Mouse (Mus musculus) large intestine, adult 2 months (tissue): Measurements from ENCODE around the gene Ccdc88b. TPM values are rescaled to one million over a fixed set of nuclear protein-coding genes. Genes with fewer than 3 reads are reported as not detected.
"Not testable (repeated sequence)": the region's sequence is repeated elsewhere in the genome, so short reads cannot be mapped to it uniquely, and the experiment has no call there.

Experiments used
- DNase-seq: peaks from one replicate; pipeline ENCODE4 v3.0.0-alpha.2; 2012; ENCODE audit warnings: low read depth, low spot score
- WGBS: fragments of 180-500 bp; shearing (Covaris S2); methylation state at CpG from one replicate; pipeline ENCODE4 v1.1.7; 2018; 5-methylcytosine and 5-hydroxymethylcytosine counted together
- polyA plus RNA-seq: library from polyadenylated mRNA; depleted of rRNA; stranded (reverse); fragments of >200 nt; gene quantifications from 2 replicates; pipeline ENCODE4 v1.2.3, GENCODE M21; 2012; rRNA removed

Ccdc88b gene
- 6.7 and 11.6 TPM in 2 replicates for polyA plus RNA-seq

DNA sequence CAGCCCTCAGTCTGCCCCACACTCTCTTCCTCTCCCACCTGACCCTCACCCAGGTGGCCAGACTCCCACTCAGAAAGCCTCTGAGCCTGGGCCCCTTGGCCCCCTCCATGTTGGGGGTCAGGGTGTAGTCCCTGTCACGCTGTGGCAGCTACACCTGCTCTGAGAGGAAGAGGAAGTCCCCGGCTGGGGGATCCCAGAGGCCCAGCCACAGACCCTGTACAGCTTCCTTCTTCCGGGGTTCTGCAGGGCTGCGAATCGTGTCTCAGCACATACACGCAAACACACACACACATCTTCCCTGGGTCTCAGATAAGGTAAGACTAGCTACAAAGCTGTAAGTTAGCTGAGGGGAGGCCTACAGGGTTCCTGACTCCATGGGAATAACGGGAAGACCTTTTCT is at the start of gene Ccdc88b:
Ccdc88b (minus strand) TSS at position 181 of the 400 bp plus-strand sequence.
- no peak for DNase-seq
- 74% methylated on average over 7 of the region's 7 CpGs for WGBS

DNA sequence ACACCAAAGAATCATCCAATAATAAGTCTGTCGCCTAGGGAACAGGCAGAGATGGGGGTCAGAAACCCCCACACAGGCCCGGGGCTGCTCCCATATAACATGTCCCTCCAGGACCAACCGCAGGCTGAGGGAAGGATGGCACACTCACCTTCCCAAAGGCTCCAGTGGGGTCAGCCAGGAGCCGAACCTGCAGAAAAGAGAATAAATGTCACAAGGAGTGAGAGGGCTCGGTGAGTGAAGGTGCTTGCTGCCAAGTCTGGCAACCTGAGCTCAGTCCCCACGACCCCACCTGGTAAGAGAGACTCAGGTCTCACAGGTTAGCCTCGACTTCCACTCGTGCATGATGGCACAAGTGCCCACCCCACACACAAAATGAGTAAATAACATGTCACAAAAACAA is 49.1 kb upstream of the Ccdc88b start:
- no peak for DNase-seq
- 90% methylated on average over 8 of the region's 8 CpGs for WGBS

DNA sequence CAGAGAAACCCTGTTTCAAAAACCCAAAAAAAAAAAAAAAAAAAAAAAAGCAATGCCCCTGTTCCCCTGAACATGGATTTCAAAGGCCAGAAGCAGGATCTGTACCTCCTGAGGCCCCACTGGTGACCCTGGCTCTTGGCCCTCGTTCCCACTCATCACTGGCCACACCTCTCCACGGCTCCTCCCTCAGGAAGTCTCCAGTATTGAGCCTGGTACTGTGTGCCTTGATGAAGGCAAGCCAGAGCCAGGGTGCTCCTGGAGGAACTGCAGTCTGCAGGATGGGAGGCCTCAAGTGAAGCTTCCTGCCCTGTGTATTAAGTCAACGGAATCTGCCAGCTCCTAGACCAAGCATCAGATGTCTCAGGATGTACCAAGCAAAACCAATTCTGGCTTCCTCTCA is 48.2 kb upstream of the Ccdc88b start:
- WGBS: 69% methylated on average over 3 of the region's 3 CpGs
- no peak for DNase-seq

DNA sequence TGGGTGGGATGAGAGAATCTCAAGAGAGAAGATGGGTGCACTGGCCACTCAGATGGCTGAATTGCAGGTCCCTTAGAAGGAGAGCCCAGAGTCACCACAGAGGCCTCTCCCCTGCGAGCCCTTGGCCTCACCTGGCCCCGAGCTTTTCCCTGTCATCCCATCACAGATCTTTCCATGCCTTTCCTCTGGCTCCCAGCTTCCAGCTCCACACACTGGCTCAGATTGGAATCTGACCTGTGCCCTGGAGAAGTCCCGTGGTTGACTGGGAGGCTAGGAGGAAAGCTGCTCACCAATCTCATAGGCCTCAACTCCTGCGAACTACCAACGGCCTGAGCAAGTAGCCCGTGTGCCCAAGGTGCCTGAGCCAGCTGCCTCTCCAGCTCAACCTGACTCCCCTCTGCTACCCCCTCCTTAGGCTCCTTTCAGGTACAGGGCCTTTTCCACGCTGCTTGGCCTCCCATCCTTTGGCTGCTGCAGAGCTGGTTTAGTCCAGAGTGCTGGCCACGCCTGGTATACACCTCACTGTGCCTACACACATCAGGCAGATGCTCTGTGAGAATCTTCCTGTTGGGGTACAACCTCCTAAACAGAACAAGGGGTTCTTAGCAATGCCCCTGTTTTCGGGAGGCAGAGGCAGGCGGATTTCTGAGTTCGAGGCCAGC is 47.6 kb upstream of the Ccdc88b start:
- 89% methylated on average over 11 of the region's 11 CpGs for WGBS
- DNase-seq: no peak

DNA sequence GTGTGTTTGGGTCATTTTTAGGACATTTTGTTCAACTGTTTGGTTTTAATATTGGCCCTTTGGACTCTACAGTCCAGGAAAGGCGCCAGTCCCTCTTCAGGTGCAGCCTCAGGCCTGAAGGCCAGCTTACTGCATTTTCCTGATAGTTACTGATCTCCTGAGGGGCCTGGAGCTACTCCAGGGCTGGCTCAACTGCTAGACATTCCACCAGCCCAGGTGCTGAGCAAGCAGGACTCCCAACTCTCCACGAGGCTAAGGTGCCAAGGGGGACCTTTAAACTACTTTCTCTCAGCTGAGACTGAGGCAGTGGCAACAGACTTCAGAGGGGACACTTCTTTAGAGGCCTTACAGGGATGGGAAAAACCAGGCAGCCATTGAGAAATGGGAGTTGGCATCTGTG is 46.8 kb upstream of the Ccdc88b start:
- no peak for DNase-seq
- 72% methylated on average over 2 of the region's 2 CpGs for WGBS

DNA sequence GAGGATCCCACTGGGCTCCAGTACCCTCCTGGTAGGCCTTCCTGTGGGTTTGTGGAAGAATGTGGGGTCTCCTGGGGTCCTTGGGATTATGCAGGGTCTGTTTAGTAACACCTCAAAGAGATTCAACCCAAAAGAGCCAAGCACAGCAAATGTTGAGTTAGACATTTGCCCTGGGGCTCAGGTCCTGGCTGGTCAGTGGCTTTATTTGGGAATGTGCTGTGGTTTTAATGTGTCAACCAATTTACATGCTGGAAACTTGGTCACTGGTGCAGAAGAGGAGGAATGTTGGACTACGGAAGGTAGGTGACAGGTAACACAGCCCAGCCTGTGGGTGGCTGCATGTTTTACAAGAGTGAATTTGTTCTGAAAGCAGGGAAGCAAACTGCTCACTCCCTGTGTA is 45.0 kb upstream of the Ccdc88b start:
- DNase-seq: no peak
- WGBS: 79% methylated on average over 1 of the region's 1 CpGs

DNA sequence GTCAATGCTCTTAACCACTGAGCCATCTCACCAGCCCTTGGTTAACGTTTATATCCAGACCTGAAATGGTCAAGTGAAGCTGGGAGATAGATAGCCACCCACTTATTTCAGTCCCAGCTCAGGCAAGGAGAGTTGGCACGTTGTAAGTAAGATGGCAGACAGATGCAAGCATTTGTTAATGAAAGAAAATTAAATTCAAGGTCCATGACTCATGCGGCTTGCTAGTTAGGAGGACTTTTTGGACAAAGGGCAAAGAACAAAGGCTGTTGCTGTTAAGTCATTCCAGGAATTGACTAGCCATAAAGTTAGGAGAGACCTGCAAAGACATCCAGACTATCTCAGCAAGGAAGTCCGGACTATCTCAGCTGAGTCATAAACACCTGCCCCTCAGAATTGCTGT is 41.6 kb upstream of the Ccdc88b start:
- DNase-seq: no peak
- 41% methylated on average over 4 of the region's 4 CpGs for WGBS

DNA sequence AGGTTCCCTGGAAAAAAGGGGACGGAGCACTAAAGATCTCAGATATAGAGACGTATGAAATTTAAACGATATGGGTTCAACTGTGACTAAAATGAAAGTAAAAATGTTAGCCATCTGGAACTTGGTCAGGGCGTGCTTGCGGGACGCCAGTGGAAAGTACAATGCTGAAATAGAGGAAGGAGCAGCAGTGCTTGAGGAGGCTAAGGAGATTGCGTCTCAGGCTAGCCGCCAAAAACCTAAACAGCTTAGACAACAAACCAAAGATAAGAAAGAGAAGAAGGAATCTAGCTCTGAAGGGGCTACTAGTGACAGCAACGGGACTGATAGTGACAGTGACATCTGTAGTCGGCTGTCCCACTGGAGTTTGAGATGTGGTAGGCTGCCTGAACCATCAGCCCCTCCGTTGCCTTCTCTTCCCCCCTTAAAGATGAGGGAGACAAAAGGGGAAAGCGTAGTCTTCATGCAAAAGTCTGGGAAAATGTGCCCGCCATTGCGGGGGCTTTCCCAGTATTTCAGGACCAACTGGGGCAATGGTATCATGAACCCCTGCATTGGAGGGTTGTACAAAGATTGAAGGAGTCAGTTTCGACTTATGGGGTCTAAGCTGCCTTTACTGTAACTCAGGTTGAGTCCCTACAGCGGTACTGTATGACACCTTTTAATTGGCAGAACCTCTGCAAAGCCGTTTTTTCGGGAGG is 37.7 kb upstream of the Ccdc88b start:
- WGBS: 65% methylated on average over 18 of the region's 18 CpGs

DNA sequence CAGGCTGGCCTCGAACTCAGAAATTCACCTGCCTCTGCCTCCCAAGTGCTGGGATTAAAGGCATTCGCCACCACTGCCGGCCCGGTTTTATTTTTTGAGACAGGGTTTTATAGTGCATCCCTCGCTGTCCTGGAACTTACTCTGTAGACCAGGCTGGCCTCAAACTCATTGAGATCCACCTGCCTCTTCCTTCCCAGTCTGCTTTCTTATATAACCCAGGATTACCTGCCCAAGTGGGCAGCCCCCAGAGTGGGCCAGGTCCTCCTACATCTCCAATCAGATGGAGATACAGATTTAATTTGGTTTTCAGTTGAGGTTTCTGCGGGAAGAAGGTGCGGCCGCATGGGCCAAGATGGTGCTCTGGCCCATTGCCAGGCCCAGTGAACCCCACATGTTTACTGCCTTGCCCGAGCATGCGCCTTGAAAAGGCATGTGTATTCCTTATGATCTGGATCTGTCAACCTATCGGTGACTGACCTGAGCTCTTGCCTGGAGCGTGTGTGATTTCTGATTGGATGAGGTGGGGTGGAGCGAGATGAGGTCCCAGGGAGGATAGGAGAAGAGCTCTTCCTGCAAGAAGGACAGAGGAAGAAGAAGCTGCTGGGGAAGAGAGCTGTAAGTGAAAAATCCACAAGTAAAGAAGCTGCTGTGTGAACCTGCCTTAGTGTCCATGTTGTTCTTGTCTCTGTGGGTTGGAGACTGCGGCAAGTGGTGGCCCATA is 35.9 kb upstream of the Ccdc88b start:
- DNase-seq: no peak
- whole genome bisulfite sequencing: 87% methylated on average over 14 of the region's 14 CpGs

More for the DNA sequence above, 37.7 kb upstream of the Ccdc88b start:
- DNase-seq: not testable (repeated sequence)

DNA sequence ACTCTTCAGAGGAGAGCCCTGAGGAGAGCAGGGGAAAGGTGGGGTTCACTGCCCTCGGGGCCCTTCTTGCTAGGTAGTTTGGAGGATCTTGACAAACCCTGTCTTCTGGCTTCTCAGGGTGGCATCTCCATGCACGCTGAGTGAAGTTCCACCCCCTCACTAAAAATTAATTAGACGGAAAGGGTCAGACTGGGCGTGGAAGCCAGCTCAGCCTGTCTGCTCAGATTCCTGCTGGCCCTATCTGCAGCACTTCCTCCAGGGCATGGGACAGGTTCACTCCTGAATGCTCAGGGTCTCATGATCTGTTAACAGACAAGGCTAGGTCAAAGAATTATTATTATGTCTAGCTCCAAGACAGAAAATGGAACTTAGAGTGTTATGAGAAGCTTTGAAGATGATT is 34.5 kb upstream of the Ccdc88b start:
- no peak for DNase-seq
- WGBS: 24% methylated on average over 4 of the region's 4 CpGs

DNA sequence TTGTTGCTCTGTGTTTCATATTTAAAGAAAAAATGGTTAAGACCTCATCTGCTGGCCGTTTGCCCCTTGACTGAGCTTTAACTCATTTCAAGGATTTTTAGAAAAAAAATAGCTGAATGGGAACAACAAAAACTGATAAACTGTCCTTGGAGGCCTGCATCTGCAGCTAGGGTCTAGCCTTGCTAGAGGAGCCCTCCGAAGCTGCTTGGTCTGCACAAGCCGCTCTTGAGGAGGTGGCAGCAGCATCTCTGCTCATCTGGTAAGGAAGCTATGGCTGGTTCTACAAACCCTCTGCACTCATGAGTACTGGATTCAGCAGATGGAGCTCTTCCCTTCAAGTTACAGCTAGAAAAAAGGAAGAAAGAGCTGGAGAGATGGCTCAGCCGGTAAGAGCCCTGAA is 20.0 kb upstream of the Ccdc88b start:
- no peak for DNase-seq
- WGBS: 79% methylated on average over 4 of the region's 4 CpGs

DNA sequence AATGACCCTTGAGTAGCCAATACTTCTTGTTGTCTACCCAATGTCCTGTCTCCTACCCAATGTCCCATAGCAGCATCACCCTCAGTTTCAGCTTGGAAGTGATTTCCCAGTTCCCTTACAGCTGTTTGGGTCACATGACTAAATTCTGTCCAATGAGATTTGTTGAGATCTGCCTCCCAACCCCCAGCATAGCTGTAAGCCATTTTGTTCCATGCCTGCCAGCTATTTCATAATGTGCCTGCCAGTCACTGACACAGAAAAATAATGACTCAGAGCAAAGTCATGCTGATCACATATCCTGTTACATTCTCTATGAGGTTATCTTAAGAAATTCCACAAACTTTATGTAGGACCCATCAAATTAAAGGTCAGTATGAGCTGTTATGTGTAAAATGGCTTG is 18.8 kb upstream of the Ccdc88b start:
- no peak for DNase-seq

DNA sequence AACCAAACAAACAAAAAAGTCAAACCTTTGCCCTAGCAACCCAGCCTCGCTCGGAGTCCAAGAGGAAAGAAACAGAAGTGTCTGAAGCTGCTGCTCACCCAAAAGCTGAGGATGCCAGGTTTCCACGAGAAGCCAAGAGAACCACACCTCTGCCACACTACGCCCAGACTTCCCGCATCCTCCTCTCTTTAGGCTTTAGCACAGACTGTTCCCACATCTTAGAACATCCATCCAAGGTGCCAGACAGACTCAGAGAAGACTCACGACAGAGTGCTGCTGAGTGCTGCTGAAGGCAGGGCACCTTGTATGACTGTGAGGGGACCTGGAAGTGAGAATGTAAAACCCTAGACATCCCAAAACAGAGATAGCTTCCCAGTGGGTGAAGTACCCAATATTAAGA is 17.8 kb upstream of the Ccdc88b start:
- 73% methylated on average over 6 of the region's 6 CpGs for WGBS
- DNase-seq: no peak

DNA sequence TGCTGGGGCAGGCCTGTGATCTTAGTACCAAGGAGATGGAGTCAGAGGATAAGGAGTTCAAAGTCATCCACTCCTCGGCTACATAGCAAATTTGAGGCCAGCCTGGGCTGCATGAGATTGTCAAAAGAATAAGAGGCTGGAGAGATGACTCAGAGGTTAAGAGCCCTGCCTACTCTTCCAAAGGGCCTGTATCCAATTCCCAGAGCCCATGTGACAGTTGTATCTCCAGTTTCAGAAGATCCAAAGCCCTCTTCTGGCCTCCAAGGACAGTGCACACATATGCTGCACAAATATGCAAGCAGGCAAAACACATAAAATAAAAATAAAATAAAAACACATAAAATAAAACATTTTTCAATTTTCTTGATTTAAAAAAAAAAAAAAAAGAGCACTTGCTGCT is 16.2 kb upstream of the Ccdc88b start:
- 85% methylated on average over 1 of the region's 1 CpGs for WGBS
- DNase-seq: no peak

DNA sequence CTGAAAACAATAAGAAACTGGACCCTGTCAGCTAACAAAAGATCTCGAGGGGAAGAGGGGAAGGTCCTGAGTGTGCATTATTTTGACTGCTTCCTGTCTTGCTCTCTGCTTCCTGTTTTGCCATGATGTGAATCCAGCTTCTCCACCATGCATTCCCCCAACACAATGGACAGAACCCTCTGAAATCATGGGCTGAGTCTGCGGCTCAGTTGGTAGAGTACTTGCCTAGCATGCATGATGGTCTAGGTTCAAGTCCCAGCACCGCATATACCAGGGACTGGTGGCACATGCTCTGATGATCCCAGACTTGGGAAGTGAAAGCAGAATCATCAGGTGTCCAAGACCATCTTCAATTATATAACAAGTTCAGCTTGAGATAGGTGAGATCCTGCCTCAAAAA is 14.7 kb upstream of the Ccdc88b start:
- no peak for DNase-seq
- WGBS: 78% methylated on average over 3 of the region's 3 CpGs

DNA sequence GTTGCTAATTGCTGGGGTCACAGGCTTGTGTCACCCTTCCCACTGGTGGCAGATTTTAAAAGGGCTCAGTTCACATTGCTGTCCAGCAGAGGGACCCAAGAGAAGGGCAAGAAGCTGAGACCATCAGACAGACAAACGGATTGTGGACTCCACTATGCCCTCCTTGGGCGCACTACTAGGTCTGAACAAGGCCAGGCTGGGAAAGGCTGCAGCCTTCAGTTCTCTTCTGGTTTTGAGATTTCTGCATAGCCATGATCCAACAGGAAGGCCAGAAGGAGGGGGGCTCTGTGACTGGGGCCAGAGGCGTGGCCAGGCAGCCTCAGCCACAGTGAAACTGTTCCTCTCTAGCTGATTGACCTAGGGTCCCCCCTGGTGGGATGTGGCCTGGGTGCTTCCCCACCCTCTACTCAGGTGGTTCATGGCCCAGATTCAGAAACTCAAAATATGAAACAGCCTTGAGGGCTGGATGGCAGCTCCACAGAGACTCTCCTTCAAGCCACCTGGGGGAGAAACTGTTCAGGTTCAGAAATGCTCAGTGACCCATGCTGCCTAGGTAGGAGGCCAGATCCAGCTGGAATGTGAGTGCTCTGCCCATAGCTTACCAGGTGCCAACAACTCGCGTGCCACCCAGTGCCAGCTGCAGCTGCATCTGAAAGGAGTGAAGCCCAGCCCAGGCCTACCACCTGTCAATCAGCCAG is 13.7 kb upstream of the Ccdc88b start:
- 51% methylated on average over 5 of the region's 5 CpGs for WGBS
- DNase-seq: no peak

DNA sequence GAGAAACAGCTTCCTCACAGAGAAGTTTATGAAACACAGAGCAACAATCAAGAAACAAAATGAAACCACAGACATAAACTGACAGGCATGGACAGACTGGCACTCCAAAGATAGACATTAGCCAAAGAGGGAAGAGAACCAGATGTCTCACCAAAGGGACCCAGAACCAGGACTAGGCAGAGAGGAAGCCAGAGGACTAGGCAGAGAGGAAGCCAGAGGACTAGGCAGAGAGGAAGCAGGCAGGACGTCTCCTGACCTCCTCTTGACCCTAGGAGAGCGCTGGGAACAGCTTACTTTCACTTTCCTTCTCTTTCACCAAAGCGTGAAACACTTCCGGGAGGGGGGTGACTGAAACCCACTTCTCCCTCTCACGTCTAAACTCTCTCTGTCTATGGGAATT is 11.3 kb upstream of the Ccdc88b start:
- DNase-seq: no peak
- WGBS: under 1% methylated on average over 5 of the region's 5 CpGs

DNA sequence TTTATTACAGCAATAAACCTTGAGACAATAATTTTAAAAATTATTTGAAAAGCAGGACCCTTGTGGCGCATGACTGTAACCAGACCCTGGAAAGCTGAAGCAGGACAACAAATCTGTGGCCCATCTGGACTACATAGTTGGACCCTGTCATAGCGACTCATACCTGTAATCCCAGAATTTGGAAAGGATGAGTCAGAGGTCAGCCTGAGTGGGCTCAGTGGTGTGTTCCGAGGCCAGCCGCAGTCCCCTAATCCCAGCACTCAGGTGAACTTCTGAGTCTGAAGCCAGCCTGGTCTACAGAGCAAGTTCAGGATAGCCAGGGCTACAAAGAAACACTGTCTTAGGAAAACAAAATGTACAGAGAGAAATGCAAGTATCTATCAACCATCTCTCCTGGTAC is 3.4 kb upstream of the Ccdc88b start:
- 82% methylated on average over 4 of the region's 4 CpGs for WGBS

DNA sequence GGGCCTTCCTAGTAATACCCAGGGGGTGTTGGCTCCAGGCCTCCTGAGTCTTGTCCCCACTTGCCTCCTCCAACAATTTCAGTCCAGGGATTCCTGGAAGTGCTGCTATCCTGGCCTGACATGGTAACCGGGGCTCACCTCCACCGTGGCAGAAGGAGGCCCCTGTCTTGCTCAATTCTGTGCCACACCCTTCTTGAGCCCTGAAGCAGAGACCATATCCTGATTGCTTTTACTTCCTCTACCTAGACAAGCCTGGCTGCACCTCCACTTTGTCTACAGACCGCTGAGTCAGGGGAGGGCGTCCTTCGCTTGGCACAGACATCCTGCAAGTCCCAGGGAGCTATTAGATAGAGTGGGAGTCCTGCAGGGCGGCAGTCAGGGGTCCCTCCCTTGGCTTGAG is 2.7 kb upstream of the Ccdc88b start:
- DNase-seq: no peak

More for the DNA sequence above, 3.4 kb upstream of the Ccdc88b start:
- no peak for DNase-seq

DNA sequence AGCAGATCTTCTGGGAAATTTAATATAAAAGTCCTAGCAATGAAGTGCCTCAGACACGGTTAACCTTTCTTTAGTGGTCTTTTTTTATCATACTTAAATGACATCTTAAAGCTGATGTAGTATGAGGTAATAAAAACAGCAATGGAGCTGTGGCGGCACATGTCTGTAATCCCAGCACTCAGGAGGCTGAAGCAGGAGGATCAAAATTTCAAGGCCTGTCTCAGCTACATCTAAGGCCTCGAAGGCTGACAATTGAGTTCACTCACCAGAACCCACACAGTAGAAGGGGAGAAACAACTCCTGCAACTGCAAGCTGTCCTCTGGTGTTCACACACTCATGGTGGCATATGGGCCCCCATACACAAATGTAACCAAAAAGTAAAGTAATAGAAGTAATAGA is 2.0 kb upstream of the Ccdc88b start:
- no peak for DNase-seq
- WGBS: 88% methylated on average over 3 of the region's 3 CpGs

More for the DNA sequence above, 2.7 kb upstream of the Ccdc88b start:
- 26% methylated on average over 6 of the region's 6 CpGs for WGBS
